Mouse (Mus musculus): ENCODE measurements around the gene Ccdc24.

GRCm38 (mm10) chr4:117837271-117837670, 35.1 kb downstream of the Ccdc24 start:
- TF ChIP-seq CTCF (IDR thresholded peaks at IDR 0.05; ENCODE audit: low read depth) (no peak), EP300 (optimal IDR thresholded peaks at IDR 0.05) (no peak)
